Mouse (Mus musculus): Measurements from ENCODE around the gene Magee1. TPM values are rescaled to one million over a fixed set of nuclear protein-coding genes. Genes with fewer than 3 reads are reported as not detected.
"Not testable (repeated sequence)": the region's sequence is repeated elsewhere in the genome, so short reads cannot be mapped to it uniquely, and the experiment has no call there.

Magee1 gene
- total RNA-seq (2014; fragmentation: Nextera tagmentation): 0.68 and 0.87 TPM in 2 replicates
- 0.23 and 0.38 TPM in 2 replicates for total RNA-seq (2017)
- polyA plus RNA-seq (2012): 0.28 and 0.30 TPM in 2 replicates

DNA sequence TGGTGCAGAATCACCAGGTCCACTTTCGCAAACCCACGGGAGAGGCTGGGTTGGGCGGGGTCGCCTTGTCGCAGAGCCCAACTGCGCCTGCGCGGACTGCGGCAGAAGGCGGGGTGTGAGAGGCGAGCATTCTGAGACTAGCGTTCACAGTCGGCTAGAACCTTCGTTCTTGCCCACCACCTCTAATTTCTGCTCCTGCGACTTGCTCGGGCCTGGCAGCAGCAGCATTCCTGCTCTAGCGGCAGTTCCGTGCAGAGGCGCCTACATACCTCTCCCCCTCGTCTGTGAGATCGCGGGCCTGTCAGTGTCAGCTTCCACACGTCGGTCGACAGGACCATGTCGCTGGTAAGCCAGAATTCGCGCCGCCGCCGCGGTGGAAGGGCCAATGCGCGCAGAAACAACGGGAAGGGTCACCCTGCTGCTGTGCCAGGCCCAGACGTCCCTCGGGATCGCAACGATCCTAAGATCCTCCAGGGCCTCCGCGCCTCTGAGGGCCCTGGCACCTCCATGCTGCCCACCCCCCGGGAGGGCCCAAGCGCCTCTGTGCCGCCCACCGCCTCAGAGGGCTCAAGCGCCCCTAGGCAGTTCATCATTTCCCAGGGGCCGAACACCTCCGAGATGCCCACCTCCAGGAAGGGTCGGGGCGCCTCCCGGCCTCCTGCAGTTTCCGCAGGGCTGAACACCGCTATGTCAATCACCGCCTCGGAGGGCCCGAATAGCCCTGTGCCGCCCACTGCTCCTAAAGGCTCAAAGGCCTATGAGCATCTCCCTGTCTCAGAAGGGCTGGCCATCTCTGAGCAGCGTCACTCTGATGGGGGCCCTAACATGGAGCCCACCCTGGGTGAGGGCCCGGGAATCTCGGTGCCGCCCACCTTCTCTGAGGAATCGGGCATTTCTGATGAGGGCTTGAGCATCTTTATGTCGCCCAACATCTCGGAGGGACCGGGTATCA is at the start of gene Magee1:
Gene Magee1, plus strand, starts transcription at position 104 of the 952 bp plus-strand sequence.
- Histone ChIP-seq H3K27me3 (ENCODE audit: insufficient read depth, low read length) (no peaks in the 10 kb centered on the region), H3K9me3 (replicated peaks) (no peaks in the 10 kb centered on the region), H3K36me3 (replicated peaks) (peaks cover 10% of the 10 kb centered on the region), H3K4me1 (ENCODE audit: insufficient read depth, low read depth, low read length) (peaks cover 10% of the 10 kb centered on the region; the same call in 1 of the 2 replicates), H3K4me3 (ENCODE audit: low read depth, low read length) (peak within 1 kb of the TSS; percentile 69; the same call in 1 of the 2 replicates)
- TF ChIP-seq TAL1 (conservative IDR thresholded peaks at IDR 0.05; ENCODE audit: low read depth, low read length) (no peak), CTCF (IDR thresholded peaks at IDR 0.05; ENCODE audit: low read depth, low read length) (no peak), GATA2 (IDR thresholded peaks at IDR 0.05; ENCODE audit: borderline replicate concordance, low read depth, low read length) (no peak), POLR2AphosphoS5 (IDR thresholded peaks at IDR 0.05; ENCODE audit: insufficient replicate concordance, low read depth, low read length) (no peak), GATA1 (IDR thresholded peaks at IDR 0.05; ENCODE audit: borderline replicate concordance, low read length) (no peak)
- peak; percentile 15; the same call in 1 of the 2 replicates for ATAC-seq (ENCODE audit: extremely low read depth, insufficient number of reproducible peaks, low FRiP score, poor library complexity, severe bottlenecking)
- peak; percentile 11 for DNase-seq (ENCODE audit: low spot score)

DNA sequence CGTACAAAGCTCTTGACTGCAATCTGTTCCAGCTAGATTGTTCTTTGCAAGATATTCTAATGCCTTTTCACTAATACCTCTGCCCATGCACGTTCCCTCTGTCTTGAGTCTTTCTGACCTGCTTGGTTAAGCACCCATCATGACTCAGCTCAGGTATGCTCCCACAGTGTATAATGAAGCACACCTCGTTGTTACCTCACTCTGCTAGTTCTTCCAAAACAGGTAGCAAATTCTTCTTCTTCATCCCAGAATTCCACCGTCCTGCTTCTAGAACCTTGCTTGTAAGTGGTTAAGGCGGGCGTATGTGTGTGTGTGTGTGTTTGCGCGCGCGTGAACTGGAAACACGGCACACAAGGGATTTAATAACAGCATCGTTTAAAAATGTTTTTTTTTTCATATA is 41.0 kb upstream of the Magee1 start:
- DNase-seq (ENCODE audit: low spot score) (no peak), ATAC-seq (ENCODE audit: extremely low read depth, insufficient number of reproducible peaks, low FRiP score, poor library complexity, severe bottlenecking) (no peak)
- Histone ChIP-seq H3K4me3 (ENCODE audit: low read depth, low read length) (peak overlapping the region; percentile 68), H3K36me3 (replicated peaks) (peaks cover 14% of the 10 kb centered on the region), H3K9me3 (replicated peaks) (no peaks in the 10 kb centered on the region), H3K27me3 (ENCODE audit: insufficient read depth, low read length) (no peaks in the 10 kb centered on the region), H3K4me1 (ENCODE audit: insufficient read depth, low read depth, low read length) (peaks cover 3% of the 10 kb centered on the region; the same call in 1 of the 2 replicates)
- TF ChIP-seq POLR2AphosphoS5 (IDR thresholded peaks at IDR 0.05; ENCODE audit: insufficient replicate concordance, low read depth, low read length): no peak
- TF ChIP-seq GATA2 (IDR thresholded peaks at IDR 0.05; ENCODE audit: borderline replicate concordance, low read depth, low read length): no peak
- no peak for TF ChIP-seq GATA1 (IDR thresholded peaks at IDR 0.05; ENCODE audit: borderline replicate concordance, low read length)
- no peak for TF ChIP-seq TAL1 (conservative IDR thresholded peaks at IDR 0.05; ENCODE audit: low read depth, low read length)
- no peak for TF ChIP-seq CTCF (IDR thresholded peaks at IDR 0.05; ENCODE audit: low read depth, low read length)

DNA sequence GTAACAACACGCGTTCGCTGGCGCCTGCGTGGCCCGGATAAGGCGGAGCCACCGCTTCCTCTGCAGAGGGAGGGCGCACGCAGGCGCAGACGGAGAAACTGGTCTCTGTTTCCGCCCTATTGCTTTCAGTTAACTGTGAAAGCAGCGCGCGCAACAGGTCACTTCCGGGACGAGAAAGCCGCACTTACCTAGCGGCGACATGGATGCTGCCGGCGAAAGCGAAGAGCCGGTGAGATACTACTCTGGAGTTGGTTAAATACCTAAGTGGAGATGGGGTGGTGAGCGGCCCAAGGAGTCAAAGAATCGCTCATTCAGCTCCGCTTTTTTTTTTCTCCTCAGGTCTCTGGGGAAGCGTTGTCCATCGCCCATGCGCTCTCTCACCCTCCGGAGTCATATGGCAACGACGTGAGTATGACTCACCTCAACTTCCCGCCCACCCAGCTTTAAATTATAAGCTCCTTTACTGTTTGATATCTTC is 40.5 kb upstream of the Magee1 start, which contains the start of gene Pbdc1:
Gene Pbdc1, plus strand, starts transcription at position 142 of the 478 bp plus-strand sequence.
- peaks cover 16% of the 10 kb centered on the region for H3K36me3 ChIP-seq (replicated peaks)
- ATAC-seq (ENCODE audit: extremely low read depth, insufficient number of reproducible peaks, low FRiP score, poor library complexity, severe bottlenecking) (peak; percentile 91), DNase-seq (ENCODE audit: low spot score) (peak; percentile 11)
- no peaks in the 10 kb centered on the region for H3K27me3 ChIP-seq (ENCODE audit: insufficient read depth, low read length)
- no peaks in the 10 kb centered on the region for H3K9me3 ChIP-seq (replicated peaks)
- peaks cover 3% of the 10 kb centered on the region; the same call in 1 of the 2 replicates for H3K4me1 ChIP-seq (ENCODE audit: insufficient read depth, low read depth, low read length)
- H3K4me3 ChIP-seq (ENCODE audit: low read depth, low read length): peak within 1 kb of the TSS; percentile 68
- TF ChIP-seq GATA1 (IDR thresholded peaks at IDR 0.05; ENCODE audit: borderline replicate concordance, low read length): no peak
- TF ChIP-seq GATA2 (IDR thresholded peaks at IDR 0.05; ENCODE audit: borderline replicate concordance, low read depth, low read length): no peak
- no peak for TF ChIP-seq TAL1 (conservative IDR thresholded peaks at IDR 0.05; ENCODE audit: low read depth, low read length)
- TF ChIP-seq CTCF (IDR thresholded peaks at IDR 0.05; ENCODE audit: low read depth, low read length): no peak
- no peak for TF ChIP-seq POLR2AphosphoS5 (IDR thresholded peaks at IDR 0.05; ENCODE audit: insufficient replicate concordance, low read depth, low read length)

DNA sequence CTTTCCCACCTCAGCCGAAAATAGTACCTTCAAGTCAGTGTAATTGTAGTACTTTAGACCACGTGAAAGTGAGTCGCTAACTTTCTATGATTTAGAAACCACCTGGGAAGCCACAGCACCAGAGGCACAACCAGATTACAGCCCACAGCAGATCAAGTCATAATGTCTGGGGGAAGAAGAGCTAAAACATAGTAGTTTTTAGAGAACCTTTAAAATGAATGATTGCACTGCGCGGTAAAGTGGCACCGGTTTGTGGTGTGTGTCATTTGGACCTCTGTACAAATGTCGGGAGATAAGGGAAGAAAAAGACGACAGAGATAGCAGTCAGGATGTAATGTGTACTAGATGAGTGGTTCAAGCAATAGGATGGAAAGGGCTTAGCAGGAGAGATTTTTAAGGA is 40.1 kb upstream of the Magee1 start:
- DNase-seq (ENCODE audit: low spot score) (no peak), ATAC-seq (ENCODE audit: extremely low read depth, insufficient number of reproducible peaks, low FRiP score, poor library complexity, severe bottlenecking) (no peak)
- H3K4me3 ChIP-seq (ENCODE audit: low read depth, low read length): peak overlapping the region; percentile 68
- no peaks in the 10 kb centered on the region for H3K27me3 ChIP-seq (ENCODE audit: insufficient read depth, low read length)
- H3K36me3 ChIP-seq (replicated peaks): peaks cover 17% of the 10 kb centered on the region
- H3K9me3 ChIP-seq (replicated peaks): no peaks in the 10 kb centered on the region
- no peak for TF ChIP-seq TAL1 (conservative IDR thresholded peaks at IDR 0.05; ENCODE audit: low read depth, low read length)
- TF ChIP-seq GATA1 (IDR thresholded peaks at IDR 0.05; ENCODE audit: borderline replicate concordance, low read length): no peak
- peaks cover 3% of the 10 kb centered on the region; the same call in 1 of the 2 replicates for H3K4me1 ChIP-seq (ENCODE audit: insufficient read depth, low read depth, low read length)

DNA sequence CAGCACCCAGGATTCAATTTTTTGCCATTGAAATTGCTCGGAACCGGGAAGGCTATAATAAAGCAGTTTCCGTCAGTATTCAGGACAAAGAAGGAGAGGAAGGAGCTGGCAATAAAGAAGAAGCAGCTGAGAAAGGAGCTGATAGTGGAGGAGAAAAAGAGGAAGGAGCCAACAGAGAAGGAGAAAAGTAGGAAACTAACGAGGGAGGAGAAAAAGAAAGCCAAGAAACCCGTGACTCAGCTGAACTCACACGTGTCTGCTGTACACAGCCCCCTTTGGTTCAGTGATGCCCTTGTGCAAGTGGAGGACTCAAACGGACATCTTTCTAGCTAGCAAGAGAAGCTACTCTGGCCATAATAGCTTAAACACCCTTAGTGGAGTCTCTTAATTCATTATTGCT is 37.2 kb upstream of the Magee1 start:
- not testable (repeated sequence) for ATAC-seq (ENCODE audit: extremely low read depth, insufficient number of reproducible peaks, low FRiP score, poor library complexity, severe bottlenecking); H3K4me3 ChIP-seq (ENCODE audit: low read depth, low read length); H3K27me3 ChIP-seq (ENCODE audit: insufficient read depth, low read length); DNase-seq (ENCODE audit: low spot score); H3K9me3 ChIP-seq (replicated peaks); H3K4me1 ChIP-seq (ENCODE audit: insufficient read depth, low read depth, low read length)
- H3K36me3 ChIP-seq (replicated peaks): peaks cover 41% of the 10 kb centered on the region

DNA sequence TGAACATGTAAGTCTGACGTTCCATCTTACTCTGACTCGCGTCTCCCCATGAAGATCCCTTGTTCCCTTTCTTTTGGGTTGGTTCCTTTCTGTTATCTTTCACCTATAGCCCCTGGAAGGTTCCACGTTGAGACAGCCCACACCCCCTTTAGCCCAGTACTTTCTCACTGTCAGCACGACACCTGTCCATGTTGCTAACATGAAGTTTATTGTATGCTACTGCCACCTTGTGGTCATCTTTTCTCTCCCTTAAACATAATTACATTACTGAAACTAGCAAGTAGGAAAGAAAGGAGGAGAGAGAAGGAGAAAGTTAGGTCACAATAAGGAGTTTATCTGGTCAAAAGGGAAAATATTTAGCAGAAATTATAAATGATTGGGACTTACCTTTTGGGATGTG is 16.0 kb upstream of the Magee1 start:
- Histone ChIP-seq H3K36me3 (replicated peaks) (peaks cover 39% of the 10 kb centered on the region), H3K4me3 (ENCODE audit: low read depth, low read length) (no peak overlapping the region), H3K4me1 (ENCODE audit: insufficient read depth, low read depth, low read length) (no peaks in the 10 kb centered on the region), H3K9me3 (replicated peaks) (no peaks in the 10 kb centered on the region), H3K27me3 (ENCODE audit: insufficient read depth, low read length) (no peaks in the 10 kb centered on the region)
- TF ChIP-seq GATA1 (IDR thresholded peaks at IDR 0.05; ENCODE audit: borderline replicate concordance, low read length) (no peak), GATA2 (IDR thresholded peaks at IDR 0.05; ENCODE audit: borderline replicate concordance, low read depth, low read length) (no peak), TAL1 (conservative IDR thresholded peaks at IDR 0.05; ENCODE audit: low read depth, low read length) (no peak), CTCF (IDR thresholded peaks at IDR 0.05; ENCODE audit: low read depth, low read length) (no peak), POLR2AphosphoS5 (IDR thresholded peaks at IDR 0.05; ENCODE audit: insufficient replicate concordance, low read depth, low read length) (no peak)
- ATAC-seq (ENCODE audit: extremely low read depth, insufficient number of reproducible peaks, low FRiP score, poor library complexity, severe bottlenecking) (no peak), DNase-seq (ENCODE audit: low spot score) (no peak)
